Mouse (Mus musculus): Measurements from ENCODE around the gene Cdc42se2.

- TF ChIP-seq CTCF (IDR thresholded peaks at IDR 0.05) (no peak), EP300 (IDR thresholded peaks at IDR 0.05) (no peak)
These were observed 14.5 kb upstream of the Cdc42se2 start for GRCm38 (mm10) chr11:54801791-54802558.
